Mouse (Mus musculus) liver, adult 2 months (tissue): ENCODE measurements around the gene Ccdc3.

ENCODE experiments used
- CTCF ChIP-seq: fragments of 200-500 bp; IDR thresholded peaks from 2 replicates; pipeline ENCODE4 v1.5.1; 2011; ENCODE audit warnings: low read depth, low read length, control low read depth
- POLR2A ChIP-seq: fragments of 200-500 bp; IDR thresholded peaks from 2 replicates; pipeline ENCODE4 v1.6.1; 2011; ENCODE audit warnings: low read length, control low read depth; ENCODE audit not compliant: insufficient read depth; ENCODE audit errors: extremely low read depth

DNA sequence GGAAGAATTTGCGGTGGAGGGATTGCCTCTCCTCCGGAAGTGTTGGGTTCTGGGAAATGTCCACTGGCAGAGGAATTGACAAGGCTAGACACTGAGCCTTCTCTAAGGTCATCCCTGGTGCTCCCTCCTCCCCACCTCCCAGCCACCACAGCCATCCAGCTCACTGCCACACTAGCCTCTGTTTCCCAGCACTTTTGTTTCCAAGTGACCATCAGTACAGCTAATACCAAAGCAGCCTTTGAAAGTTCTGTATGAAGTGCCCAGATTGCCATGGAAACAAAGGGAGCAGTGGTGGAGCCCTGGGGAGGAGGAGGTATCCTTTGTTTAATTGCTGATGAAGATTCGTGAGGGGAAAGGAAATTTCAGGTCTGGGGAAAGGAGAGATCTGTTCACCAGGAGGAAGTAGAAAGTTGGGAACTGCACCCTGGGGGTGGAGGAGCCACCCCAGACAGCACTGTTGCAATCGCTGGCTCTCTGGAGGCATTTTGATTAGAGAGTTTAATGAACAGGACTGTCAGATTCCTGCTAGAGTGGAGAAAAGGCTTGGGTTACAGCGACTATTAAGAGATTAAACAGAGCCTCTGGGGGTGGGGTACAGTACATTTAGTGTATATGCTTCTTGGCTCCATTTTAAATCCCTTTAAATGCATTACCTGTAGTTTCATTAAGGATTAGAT, 20.6 kb upstream of the Ccdc3 start:
- TF ChIP-seq CTCF, result no peak
- no peak for TF ChIP-seq POLR2A
